Mouse (Mus musculus) heart, embryonic 12.5 days (tissue): ENCODE measurements around the gene Gm9046. TPM values are rescaled to one million over a fixed set of nuclear protein-coding genes. Genes with fewer than 3 reads are reported as not detected.

Source experiments
- polyA plus RNA-seq: library from polyadenylated mRNA; unstranded; fragments of >200 nt; fragmentation: Nextera tagmentation; extraction: Ambion mirVana; gene quantifications from 2 replicates; pipeline ENCODE4 v1.2.1, GENCODE M21; 2016

The Gm9046 gene
- polyA plus RNA-seq, 1 experiment from 2014 or later: not detected

Other genes with a start within 250 kb of the Gm9046 start
- gene Mdm1, start 201.4 kb downstream of the Gm9046 start, polyA plus RNA-seq: 17.4 and 21.3 TPM in 2 replicates
- gene Il22, start 138.3 kb downstream of the Gm9046 start, polyA plus RNA-seq: not detected in 2 replicates
- not detected in 2 replicates for gene Gm32717, start 102.5 kb downstream of the Gm9046 start, polyA plus RNA-seq
- gene Gm32802, start 84.6 kb downstream of the Gm9046 start, polyA plus RNA-seq: not detected in 2 replicates
- not detected in 2 replicates for gene Iltifb, start 48.2 kb downstream of the Gm9046 start, polyA plus RNA-seq
- not detected in 2 replicates for gene Gm9040, start 16.3 kb downstream of the Gm9046 start, polyA plus RNA-seq
- not detected in 2 replicates for gene Gm9044, start 10.8 kb downstream of the Gm9046 start, polyA plus RNA-seq
- gene Gm9045, start 5.4 kb downstream of the Gm9046 start, polyA plus RNA-seq: not detected in 2 replicates
- gene Gm9048, start 5.4 kb upstream of the Gm9046 start, polyA plus RNA-seq: not detected in 2 replicates
- gene Gm9049, start 10.8 kb upstream of the Gm9046 start, polyA plus RNA-seq: not detected in 2 replicates
- not detected in 2 replicates for gene Ifng, start 97.8 kb upstream of the Gm9046 start, polyA plus RNA-seq